Mouse (Mus musculus) stomach, embryonic 15.5 days (tissue): ENCODE data around the gene Ndufa5. TPM values are rescaled to one million over a fixed set of nuclear protein-coding genes. Genes with fewer than 3 reads are reported as not detected.

Source experiments
- ATAC-seq: fragments of 200-750 bp; cut with Nextera tagmentation; 2 replicates; pipeline ENCODE4 v1.8.0; 2017; ENCODE audit warnings: low read depth, moderate number of reproducible peaks, moderate TSS enrichment; ENCODE audit not compliant: insufficient read depth, low FRiP score
- H3K27ac ChIP-seq: fragments of 300-500 bp; sonication (generic); 2 replicates; pipeline ENCODE4 v1.5.1; 2015; ENCODE audit warnings: mild to moderate bottlenecking, inconsistent platforms
- H3K27me3 ChIP-seq: fragments of 300-500 bp; sonication (generic); replicated peaks from 2 replicates; pipeline ENCODE4 v1.6.1; 2015; ENCODE audit warnings: inconsistent platforms
- H3K36me3 ChIP-seq: fragments of 300-500 bp; sonication (generic); 2 replicates; pipeline ENCODE4 v1.6.1; 2015; ENCODE audit warnings: inconsistent platforms
- H3K4me1 ChIP-seq: fragments of 300-500 bp; sonication (generic); 2 replicates; pipeline ENCODE4 v1.6.1; 2015; ENCODE audit warnings: inconsistent platforms
- H3K4me2 ChIP-seq: fragments of 300-500 bp; sonication (generic); 2 replicates; pipeline ENCODE4 v1.6.1; 2015; ENCODE audit warnings: mild to moderate bottlenecking, inconsistent platforms
- H3K4me3 ChIP-seq: fragments of 300-500 bp; sonication (generic); replicated peaks from 2 replicates; pipeline ENCODE4 v1.5.1; 2015; ENCODE audit warnings: inconsistent platforms
- H3K9ac ChIP-seq: fragments of 300-500 bp; sonication (generic); 2 replicates; pipeline ENCODE4 v1.6.1; 2015; ENCODE audit warnings: inconsistent platforms
- H3K9me3 ChIP-seq: fragments of 300-500 bp; sonication (generic); 2 replicates; pipeline ENCODE4 v1.6.1; 2016; ENCODE audit warnings: inconsistent platforms
- WGBS: fragments of 180-500 bp; shearing (Covaris S2); methylation state at CpG from one replicate; pipeline ENCODE4 v1.1.7; 2015; 5-methylcytosine and 5-hydroxymethylcytosine counted together
- polyA plus RNA-seq: library from polyadenylated mRNA; unstranded; fragments of >200 nt; fragmentation: Nextera tagmentation; extraction: Ambion mirVana; gene quantifications from 2 replicates; pipeline ENCODE4 v1.2.1, GENCODE M21; 2015

The Ndufa5 gene
- polyA plus RNA-seq, 1 experiment from 2014 or later = 371 TPM

- Histone ChIP-seq H3K9ac (no peak overlapping the region), H3K4me2 (no peak overlapping the region), H3K27ac (no peak overlapping the region), H3K36me3 (no peaks in the 10 kb centered on the region), H3K4me3 (no peak overlapping the region), H3K9me3 (no peaks in the 10 kb centered on the region), H3K27me3 (no peaks in the 10 kb centered on the region), H3K4me1 (no peaks in the 10 kb centered on the region)
- whole genome bisulfite sequencing = 71% methylated on average over 2 of the region's 2 CpGs
- ATAC-seq = no peak
Measured at GRCm38 (mm10) chr6:24549801-24550200, 22.0 kb upstream of the Ndufa5 start.

GRCm38 (mm10) chr6:24546716-24547420 is 19.1 kb upstream of the Ndufa5 start:
- H3K27ac ChIP-seq = no peak overlapping the region
- ATAC-seq = peak; percentile 84
- 39% methylated on average over 1 of the region's 1 CpGs for WGBS

GRCm38 (mm10) chr6:24543119-24543591 is 15.3 kb upstream of the Ndufa5 start:
- H3K27ac ChIP-seq = no peak overlapping the region
- H3K27me3 ChIP-seq = no peaks in the 10 kb centered on the region
- H3K36me3 ChIP-seq = no peaks in the 10 kb centered on the region
- H3K9ac ChIP-seq = no peak overlapping the region
- H3K9me3 ChIP-seq = no peaks in the 10 kb centered on the region
- H3K4me2 ChIP-seq = no peak overlapping the region
- ATAC-seq = no peak
- 59% methylated on average over 6 of the region's 6 CpGs for WGBS
- H3K4me3 ChIP-seq = no peak overlapping the region
- H3K4me1 ChIP-seq = no peaks in the 10 kb centered on the region

More at GRCm38 (mm10) chr6:24546716-24547420, 19.1 kb upstream of the Ndufa5 start:
- H3K27me3 ChIP-seq = no peaks in the 10 kb centered on the region
- no peaks in the 10 kb centered on the region for H3K9me3 ChIP-seq
- H3K4me2 ChIP-seq = no peak overlapping the region
- no peaks in the 10 kb centered on the region for H3K36me3 ChIP-seq
- no peak overlapping the region for H3K4me3 ChIP-seq
- H3K4me1 ChIP-seq = no peaks in the 10 kb centered on the region
- H3K9ac ChIP-seq = no peak overlapping the region

- Histone ChIP-seq H3K4me2 (no peak overlapping the region), H3K27ac (no peak overlapping the region), H3K4me3 (no peak overlapping the region), H3K9me3 (no peaks in the 10 kb centered on the region), H3K36me3 (no peaks in the 10 kb centered on the region), H3K9ac (no peak overlapping the region), H3K27me3 (no peaks in the 10 kb centered on the region), H3K4me1 (no peaks in the 10 kb centered on the region)
- ATAC-seq = no peak
Measured at GRCm38 (mm10) chr6:24542393-24542792, 14.6 kb upstream of the Ndufa5 start.

- 65% methylated on average over 4 of the region's 4 CpGs for WGBS
- Histone ChIP-seq H3K4me3 (no peak overlapping the region), H3K9ac (no peak overlapping the region), H3K27ac (no peak overlapping the region), H3K4me2 (no peak overlapping the region), H3K36me3 (no peaks in the 10 kb centered on the region), H3K4me1 (no peaks in the 10 kb centered on the region), H3K9me3 (no peaks in the 10 kb centered on the region), H3K27me3 (no peaks in the 10 kb centered on the region)
- no peak for ATAC-seq
Measured at GRCm38 (mm10) chr6:24540106-24540505, 12.3 kb upstream of the Ndufa5 start.

- no peaks in the 10 kb centered on the region for H3K4me1 ChIP-seq
- no peak for ATAC-seq
- no peak overlapping the region for H3K4me2 ChIP-seq
- H3K4me3 ChIP-seq = no peak overlapping the region
- 81% methylated on average over 3 of the region's 3 CpGs for WGBS
- no peaks in the 10 kb centered on the region for H3K9me3 ChIP-seq
- H3K9ac ChIP-seq = no peak overlapping the region
- H3K27me3 ChIP-seq = no peaks in the 10 kb centered on the region
- no peak overlapping the region for H3K27ac ChIP-seq
- H3K36me3 ChIP-seq = no peaks in the 10 kb centered on the region
Measured at GRCm38 (mm10) chr6:24538435-24538834, 10.6 kb upstream of the Ndufa5 start.

GRCm38 (mm10) chr6:24532804-24533203 is 5.0 kb upstream of the Ndufa5 start:
- no peak overlapping the region for H3K27ac ChIP-seq
- H3K27me3 ChIP-seq = no peaks in the 10 kb centered on the region
- H3K4me1 ChIP-seq = no peaks in the 10 kb centered on the region
- 79% methylated on average over 3 of the region's 3 CpGs for WGBS
- H3K9ac ChIP-seq = no peak overlapping the region
- ATAC-seq = no peak
- no peaks in the 10 kb centered on the region for H3K36me3 ChIP-seq
- no peak overlapping the region for H3K4me2 ChIP-seq
- H3K9me3 ChIP-seq = no peaks in the 10 kb centered on the region
- H3K4me3 ChIP-seq = no peak overlapping the region

GRCm38 (mm10) chr6:24530711-24531420 is 3.1 kb upstream of the Ndufa5 start:
- Histone ChIP-seq H3K27me3 (no peaks in the 10 kb centered on the region), H3K9ac (no peak overlapping the region), H3K4me1 (peaks cover 8% of the 10 kb centered on the region), H3K36me3 (no peaks in the 10 kb centered on the region), H3K27ac (no peak overlapping the region), H3K9me3 (no peaks in the 10 kb centered on the region), H3K4me2 (peak overlapping the region; percentile 46), H3K4me3 (peak overlapping the region; percentile 19)
- no peak for ATAC-seq
- WGBS = 49% methylated on average over 11 of the region's 11 CpGs

GRCm38 (mm10) chr6:24530166-24530565 is 2.4 kb upstream of the Ndufa5 start:
- H3K4me3 ChIP-seq = peak overlapping the region; percentile 19
- H3K9me3 ChIP-seq = no peaks in the 10 kb centered on the region
- ATAC-seq = no peak
- H3K36me3 ChIP-seq = no peaks in the 10 kb centered on the region
- no peak overlapping the region for H3K27ac ChIP-seq
- H3K4me2 ChIP-seq = peak overlapping the region; percentile 46
- H3K9ac ChIP-seq = no peak overlapping the region
- WGBS = 12% methylated on average over 4 of the region's 4 CpGs
- H3K4me1 ChIP-seq = peaks cover 10% of the 10 kb centered on the region
- H3K27me3 ChIP-seq = no peaks in the 10 kb centered on the region

GRCm38 (mm10) chr6:24528064-24528243 is 141 bp upstream of the Ndufa5 start, which contains the start of gene Asb15:
Gene Asb15, plus strand, starts transcription at chr6:24528144.
- Histone ChIP-seq H3K9ac (peak within 1 kb of the TSS; percentile 42), H3K27me3 (no peaks in the 10 kb centered on the region), H3K4me2 (peak within 1 kb of the TSS; percentile 71), H3K27ac (peak within 1 kb of the TSS; percentile 71; the same call in 1 of the 2 replicates), H3K9me3 (no peaks in the 10 kb centered on the region), H3K4me3 (peak within 1 kb of the TSS; percentile 77), H3K4me1 (peaks cover 10% of the 10 kb centered on the region), H3K36me3 (no peaks in the 10 kb centered on the region)
- WGBS = 45% methylated on average over 2 of the region's 2 CpGs
- ATAC-seq = 0 out of 2 replicates have a peak, but pooled peaks have one; percentile 1

- no peaks in the 10 kb centered on the region for H3K9me3 ChIP-seq
Measured at GRCm38 (mm10) chr6:24525705-24526104, 2.1 kb downstream of the Ndufa5 start.

GRCm38 (mm10) chr6:24516197-24516596 is 11.6 kb downstream of the Ndufa5 start:
- 43% methylated on average over 2 of the region's 2 CpGs for WGBS
- ATAC-seq = no peak

More at GRCm38 (mm10) chr6:24525705-24526104, 2.1 kb downstream of the Ndufa5 start:
- no peak overlapping the region for H3K4me3 ChIP-seq
- no peak for ATAC-seq
- H3K36me3 ChIP-seq = peaks cover 5% of the 10 kb centered on the region; the same call in 1 of the 2 replicates
- no peak overlapping the region for H3K9ac ChIP-seq
- H3K27ac ChIP-seq = no peak overlapping the region
- H3K4me1 ChIP-seq = peaks cover 10% of the 10 kb centered on the region
- H3K27me3 ChIP-seq = no peaks in the 10 kb centered on the region
- 85% methylated on average over 3 of the region's 3 CpGs for WGBS
- H3K4me2 ChIP-seq = no peak overlapping the region

More at GRCm38 (mm10) chr6:24516197-24516596, 11.6 kb downstream of the Ndufa5 start:
- H3K9me3 ChIP-seq = no peaks in the 10 kb centered on the region
- no peak overlapping the region for H3K4me2 ChIP-seq
- no peaks in the 10 kb centered on the region for H3K27me3 ChIP-seq
- no peak overlapping the region for H3K9ac ChIP-seq
- peaks cover 5% of the 10 kb centered on the region for H3K4me1 ChIP-seq
- H3K27ac ChIP-seq = no peak overlapping the region
- peaks cover 13% of the 10 kb centered on the region; the same call in 1 of the 2 replicates for H3K36me3 ChIP-seq
- no peak overlapping the region for H3K4me3 ChIP-seq
